Mouse (Mus musculus) lung, embryonic 16.5 days (tissue): Measurements from ENCODE around the gene Cd86. TPM values are rescaled to one million over a fixed set of nuclear protein-coding genes. Genes with fewer than 3 reads are reported as not detected.

ENCODE experiments used
- ATAC-seq: fragments of 200-750 bp; cut with Nextera tagmentation; 2 replicates; pipeline ENCODE4 v1.8.0; 2017; ENCODE audit warnings: low read depth, mild to moderate bottlenecking, moderate library complexity
- H3K27ac ChIP-seq: fragments of 300-500 bp; sonication (generic); 2 replicates; pipeline ENCODE4 v1.5.1; 2014; ENCODE audit warnings: mild to moderate bottlenecking, control low read depth, low read length
- H3K27me3 ChIP-seq: fragments of 300-500 bp; sonication (generic); 2 replicates; pipeline ENCODE4 v1.6.1; 2014; ENCODE audit warnings: low read depth, low read length, mixed read lengths; ENCODE audit not compliant: control insufficient read depth, insufficient read depth
- H3K36me3 ChIP-seq: fragments of 300-500 bp; sonication (generic); 2 replicates; pipeline ENCODE4 v1.6.1; 2014; ENCODE audit warnings: low read length; ENCODE audit not compliant: control insufficient read depth, insufficient read depth
- H3K4me1 ChIP-seq: fragments of 300-500 bp; sonication (generic); replicated peaks from 2 replicates; pipeline ENCODE4 v1.6.1; 2014; ENCODE audit warnings: low read length, mixed read lengths; ENCODE audit not compliant: control insufficient read depth, insufficient read depth
- H3K4me2 ChIP-seq: fragments of 300-500 bp; sonication (generic); 2 replicates; pipeline ENCODE4 v1.6.1; 2014; ENCODE audit warnings: low read depth, low read length, control low read depth
- H3K4me3 ChIP-seq: fragments of 300-500 bp; sonication (generic); 2 replicates; pipeline ENCODE4 v1.5.1; 2014; ENCODE audit warnings: mild to moderate bottlenecking, low read length, control low read depth
- H3K9ac ChIP-seq: fragments of 300-500 bp; sonication (generic); 2 replicates; pipeline ENCODE4 v1.6.1; 2014; ENCODE audit warnings: low read length, control low read depth
- H3K9me3 ChIP-seq: fragments of 300-500 bp; sonication (generic); 2 replicates; pipeline ENCODE4 v1.6.1; 2016; ENCODE audit warnings: low read length; ENCODE audit not compliant: control insufficient read depth
- WGBS: fragments of 180-500 bp; shearing (Covaris S2); extraction: QIAGEN DNeasy Blood & Tissue Kit; methylation state at CpG from one replicate; pipeline ENCODE4 v1.1.7; 2014; 5-methylcytosine and 5-hydroxymethylcytosine counted together
- polyA plus RNA-seq: library from polyadenylated mRNA; unstranded; fragments of >200 nt; fragmentation: Nextera tagmentation; extraction: Ambion mirVana; gene quantifications from 2 replicates; pipeline ENCODE4 v1.2.1, GENCODE M21; 2015

The Cd86 gene
- polyA plus RNA-seq, 1 experiment from 2014 or later: 1.7 TPM

DNA sequence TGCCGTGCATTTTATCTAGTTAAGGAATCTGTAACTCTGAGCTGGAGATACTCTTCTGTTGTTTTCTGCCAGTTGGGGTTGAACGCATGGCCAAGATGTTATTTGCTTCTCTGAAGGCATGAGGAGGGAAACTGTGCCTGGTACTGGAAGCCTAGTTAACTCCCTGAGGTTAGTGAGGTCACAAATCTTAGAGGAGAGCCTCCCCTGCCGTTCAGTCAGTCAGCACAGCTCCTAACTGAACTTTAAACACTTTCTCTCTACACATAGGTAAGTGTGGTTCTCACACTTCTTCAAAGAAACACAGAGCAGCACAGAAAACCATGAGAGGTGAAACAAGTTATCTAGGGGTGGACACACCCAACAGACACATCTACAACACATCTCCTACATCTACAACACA, 4.7 kb upstream of the Cd86 start:
- no peak overlapping the region for H3K9ac ChIP-seq
- H3K4me1 ChIP-seq: no peaks in the 10 kb centered on the region
- 77% methylated on average over 3 of the region's 3 CpGs for WGBS
- H3K36me3 ChIP-seq: no peaks in the 10 kb centered on the region
- H3K27ac ChIP-seq: no peak overlapping the region
- no peak for ATAC-seq
- H3K4me2 ChIP-seq: no peak overlapping the region
- no peaks in the 10 kb centered on the region for H3K9me3 ChIP-seq
- no peak overlapping the region for H3K4me3 ChIP-seq
- no peaks in the 10 kb centered on the region for H3K27me3 ChIP-seq

DNA sequence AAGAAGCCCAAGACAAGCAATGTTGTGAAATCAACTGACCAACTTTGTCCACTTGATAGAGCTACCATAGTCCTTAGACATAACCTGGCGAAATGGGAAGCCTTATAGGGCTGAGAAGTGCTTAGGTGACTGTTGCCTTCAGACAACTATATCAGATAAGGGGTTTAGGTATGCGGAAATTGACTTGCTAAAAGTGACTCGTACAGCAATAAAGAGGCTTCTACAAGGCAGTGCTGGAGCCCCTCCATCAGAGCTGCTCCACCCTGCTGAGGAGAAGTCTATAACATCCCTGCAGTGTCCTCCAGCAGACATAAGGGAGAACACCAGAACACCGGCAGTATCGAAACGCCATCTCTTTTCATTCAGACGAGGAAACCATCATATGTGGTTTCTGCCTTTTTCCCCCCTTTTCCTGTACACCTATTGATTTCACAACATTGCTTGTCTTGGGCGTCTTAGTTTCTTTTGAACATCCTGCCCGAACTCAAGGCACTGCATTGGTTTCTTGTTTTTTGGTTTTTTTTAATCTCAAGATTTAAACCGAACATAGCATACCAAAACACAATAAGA, 652 bp upstream of the Cd86 start:
- H3K36me3 ChIP-seq: no peaks in the 10 kb centered on the region
- 79% methylated on average over 10 of the region's 10 CpGs for WGBS
- H3K4me2 ChIP-seq: no peak overlapping the region
- no peaks in the 10 kb centered on the region for H3K4me1 ChIP-seq
- no peak overlapping the region for H3K9ac ChIP-seq
- ATAC-seq: no peak
- no peak overlapping the region for H3K4me3 ChIP-seq
- H3K9me3 ChIP-seq: no peaks in the 10 kb centered on the region
- H3K27ac ChIP-seq: no peak overlapping the region
- no peaks in the 10 kb centered on the region for H3K27me3 ChIP-seq

GRCm38 (mm10) chr16:36663484-36663883, 2.4 kb downstream of the Cd86 start:
- no peaks in the 10 kb centered on the region for H3K27me3 ChIP-seq
- 79% methylated on average over 5 of the region's 5 CpGs for WGBS
- no peaks in the 10 kb centered on the region for H3K9me3 ChIP-seq
- no peak overlapping the region for H3K27ac ChIP-seq
- no peaks in the 10 kb centered on the region for H3K36me3 ChIP-seq
- ATAC-seq: no peak
- H3K4me3 ChIP-seq: no peak overlapping the region
- H3K4me2 ChIP-seq: no peak overlapping the region
- no peaks in the 10 kb centered on the region for H3K4me1 ChIP-seq
- H3K9ac ChIP-seq: no peak overlapping the region

DNA sequence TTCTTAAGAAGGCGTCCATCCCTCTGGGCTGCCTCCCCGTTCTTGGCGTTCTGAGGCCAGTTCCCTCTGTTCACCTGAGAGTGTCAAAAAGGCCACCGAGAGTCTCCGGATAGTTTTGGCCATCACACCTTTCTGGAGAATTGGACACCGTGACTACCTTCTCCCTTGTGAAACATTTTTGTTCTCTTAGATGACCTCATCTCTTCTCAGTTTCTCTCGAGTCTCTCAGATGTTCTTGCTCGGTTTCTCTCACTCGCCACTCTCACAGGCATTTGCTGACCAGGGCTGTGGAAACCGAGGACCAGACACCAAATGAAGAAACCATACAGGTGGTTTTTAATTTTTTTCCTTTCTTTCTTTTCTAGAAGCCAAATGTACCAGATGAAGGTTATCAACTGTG, 4.6 kb downstream of the Cd86 start:
- Histone ChIP-seq H3K9me3 (no peaks in the 10 kb centered on the region), H3K9ac (no peak overlapping the region), H3K4me3 (no peak overlapping the region), H3K27ac (no peak overlapping the region), H3K4me1 (no peaks in the 10 kb centered on the region), H3K4me2 (no peak overlapping the region), H3K27me3 (no peaks in the 10 kb centered on the region), H3K36me3 (no peaks in the 10 kb centered on the region)
- no peak for ATAC-seq
- 78% methylated on average over 10 of the region's 10 CpGs for WGBS

DNA sequence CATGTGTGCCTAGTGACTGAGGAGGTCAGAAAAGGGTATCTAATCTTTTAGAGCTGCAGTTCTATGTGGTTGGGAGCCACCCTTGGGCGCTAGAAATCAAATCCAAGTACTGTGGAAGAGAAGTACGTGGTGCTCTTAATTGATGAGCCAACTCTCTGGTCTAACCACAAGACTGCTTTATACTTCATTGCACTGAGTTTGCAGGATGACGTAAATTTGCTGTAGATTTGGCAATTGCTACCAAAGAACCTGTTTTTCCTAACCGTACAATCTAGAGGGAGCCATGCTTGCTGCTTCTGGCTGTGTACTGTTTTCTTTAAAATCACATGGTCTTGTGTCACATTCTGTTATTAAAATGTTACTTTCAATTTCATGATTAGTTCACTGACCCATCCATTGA, 10.0 kb downstream of the Cd86 start:
- 75% methylated on average over 4 of the region's 4 CpGs for WGBS
- Histone ChIP-seq H3K27me3 (no peaks in the 10 kb centered on the region), H3K27ac (no peak overlapping the region), H3K4me1 (no peaks in the 10 kb centered on the region), H3K4me2 (no peak overlapping the region), H3K9ac (no peak overlapping the region), H3K4me3 (no peak overlapping the region), H3K36me3 (no peaks in the 10 kb centered on the region), H3K9me3 (no peaks in the 10 kb centered on the region)
- no peak for ATAC-seq

- WGBS: 85% methylated on average over 1 of the region's 1 CpGs
- no peak for ATAC-seq
- H3K9ac ChIP-seq: no peak overlapping the region
Measured at GRCm38 (mm10) chr16:36655199-36655598, 10.7 kb downstream of the Cd86 start.

GRCm38 (mm10) chr16:36651174-36651766, 14.6 kb downstream of the Cd86 start:
- Histone ChIP-seq H3K36me3 (no peaks in the 10 kb centered on the region), H3K9ac (no peak overlapping the region), H3K4me3 (no peak overlapping the region), H3K27ac (no peak overlapping the region), H3K9me3 (no peaks in the 10 kb centered on the region), H3K27me3 (no peaks in the 10 kb centered on the region), H3K4me2 (no peak overlapping the region), H3K4me1 (no peaks in the 10 kb centered on the region)
- ATAC-seq: no peak
- WGBS: 68% methylated on average over 6 of the region's 6 CpGs

More at GRCm38 (mm10) chr16:36655199-36655598, 10.7 kb downstream of the Cd86 start:
- no peaks in the 10 kb centered on the region for H3K9me3 ChIP-seq
- H3K27me3 ChIP-seq: no peaks in the 10 kb centered on the region
- H3K36me3 ChIP-seq: no peaks in the 10 kb centered on the region
- H3K4me3 ChIP-seq: no peak overlapping the region
- no peak overlapping the region for H3K4me2 ChIP-seq
- H3K4me1 ChIP-seq: no peaks in the 10 kb centered on the region
- no peak overlapping the region for H3K27ac ChIP-seq

GRCm38 (mm10) chr16:36650511-36650910, 15.4 kb downstream of the Cd86 start:
- Histone ChIP-seq H3K36me3 (no peaks in the 10 kb centered on the region), H3K9me3 (no peaks in the 10 kb centered on the region), H3K27me3 (no peaks in the 10 kb centered on the region), H3K4me1 (no peaks in the 10 kb centered on the region), H3K4me2 (no peak overlapping the region), H3K27ac (no peak overlapping the region), H3K4me3 (no peak overlapping the region), H3K9ac (no peak overlapping the region)
- 79% methylated on average over 4 of the region's 4 CpGs for WGBS
- ATAC-seq: no peak

- H3K4me3 ChIP-seq: no peak overlapping the region
- H3K4me1 ChIP-seq: no peaks in the 10 kb centered on the region
- ATAC-seq: no peak
- no peaks in the 10 kb centered on the region for H3K9me3 ChIP-seq
- no peak overlapping the region for H3K4me2 ChIP-seq
- 63% methylated on average over 3 of the region's 3 CpGs for WGBS
- H3K27me3 ChIP-seq: no peaks in the 10 kb centered on the region
- H3K9ac ChIP-seq: no peak overlapping the region
- H3K36me3 ChIP-seq: no peaks in the 10 kb centered on the region
- no peak overlapping the region for H3K27ac ChIP-seq
Measured at GRCm38 (mm10) chr16:36649304-36649703, 16.6 kb downstream of the Cd86 start.

DNA sequence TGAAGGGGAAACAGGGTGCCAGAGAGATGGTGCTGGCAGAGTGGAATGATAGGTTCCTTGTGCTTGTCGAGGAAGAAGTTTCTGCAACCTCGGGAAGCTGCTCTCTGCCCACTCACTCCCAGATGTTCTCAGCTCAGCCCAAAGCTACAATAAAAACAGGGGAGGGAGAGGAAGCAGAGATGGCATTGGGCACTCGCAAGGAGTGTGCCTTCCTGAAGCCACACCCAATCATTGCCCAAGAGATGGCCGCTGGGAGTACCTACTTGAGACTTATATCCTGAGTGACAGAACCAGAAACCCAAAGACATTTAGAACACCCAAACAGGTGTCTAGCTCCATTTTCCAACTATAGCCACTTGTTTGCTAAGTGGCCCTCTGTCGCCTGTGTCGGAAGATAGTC, 20.8 kb downstream of the Cd86 start:
- H3K36me3 ChIP-seq: no peaks in the 10 kb centered on the region
- no peak overlapping the region for H3K4me3 ChIP-seq
- H3K4me1 ChIP-seq: no peaks in the 10 kb centered on the region
- no peak overlapping the region for H3K9ac ChIP-seq
- no peaks in the 10 kb centered on the region for H3K9me3 ChIP-seq
- no peak overlapping the region for H3K4me2 ChIP-seq
- no peak overlapping the region for H3K27ac ChIP-seq
- no peak for ATAC-seq
- 76% methylated on average over 6 of the region's 6 CpGs for WGBS
- H3K27me3 ChIP-seq: no peaks in the 10 kb centered on the region
